Mouse (Mus musculus) forebrain, embryonic 13.5 days (tissue): ENCODE results near the gene Kdm4b. TPM values are rescaled to one million over a fixed set of nuclear protein-coding genes. Genes with fewer than 3 reads are reported as not detected.

Experiments
- ATAC-seq: fragments of 200-750 bp; cut with Nextera tagmentation; 2 replicates; pipeline ENCODE4 v1.8.0; 2017
- H3K27ac ChIP-seq: fragments of 300-500 bp; sonication (generic); 2 replicates; pipeline ENCODE4 v1.5.1; 2015; ENCODE audit warnings: inconsistent platforms, mild to moderate bottlenecking, moderate library complexity
- H3K27me3 ChIP-seq: fragments of 300-500 bp; sonication (generic); 2 replicates; pipeline ENCODE4 v1.6.1; 2015; ENCODE audit warnings: mild to moderate bottlenecking, inconsistent platforms
- H3K36me3 ChIP-seq: fragments of 300-500 bp; sonication (generic); 2 replicates; pipeline ENCODE4 v1.6.1; 2015; ENCODE audit warnings: mild to moderate bottlenecking, inconsistent platforms; ENCODE audit not compliant: poor library complexity, severe bottlenecking
- H3K4me1 ChIP-seq: fragments of 300-500 bp; sonication (generic); 2 replicates; pipeline ENCODE4 v1.6.1; 2015; ENCODE audit warnings: inconsistent platforms
- H3K4me2 ChIP-seq: fragments of 300-500 bp; sonication (generic); 2 replicates; pipeline ENCODE4 v1.6.1; 2015; ENCODE audit warnings: inconsistent platforms, mild to moderate bottlenecking, moderate library complexity
- H3K4me3 ChIP-seq: fragments of 300-500 bp; sonication (generic); 2 replicates; pipeline ENCODE4 v1.5.1; 2015; ENCODE audit warnings: mild to moderate bottlenecking, inconsistent platforms
- H3K9ac ChIP-seq: fragments of 300-500 bp; sonication (generic); 2 replicates; pipeline ENCODE4 v1.6.1; 2015; ENCODE audit warnings: mild to moderate bottlenecking, inconsistent platforms
- H3K9me3 ChIP-seq: fragments of 300-500 bp; sonication (generic); replicated peaks from 2 replicates; pipeline ENCODE4 v1.6.1; 2016; ENCODE audit warnings: inconsistent platforms
- WGBS: fragments of 180-500 bp; shearing (Covaris S2); methylation state at CpG from one replicate; pipeline ENCODE4 v1.1.7; 2015; 5-methylcytosine and 5-hydroxymethylcytosine counted together
- polyA plus RNA-seq: library from polyadenylated mRNA; unstranded; fragments of >200 nt; fragmentation: Nextera tagmentation; extraction: Ambion mirVana; gene quantifications from 2 replicates; pipeline ENCODE4 v1.2.1, GENCODE M21; 2015

The Kdm4b gene
- polyA plus RNA-seq, 1 experiment from 2014 or later: 51.4 TPM

DNA sequence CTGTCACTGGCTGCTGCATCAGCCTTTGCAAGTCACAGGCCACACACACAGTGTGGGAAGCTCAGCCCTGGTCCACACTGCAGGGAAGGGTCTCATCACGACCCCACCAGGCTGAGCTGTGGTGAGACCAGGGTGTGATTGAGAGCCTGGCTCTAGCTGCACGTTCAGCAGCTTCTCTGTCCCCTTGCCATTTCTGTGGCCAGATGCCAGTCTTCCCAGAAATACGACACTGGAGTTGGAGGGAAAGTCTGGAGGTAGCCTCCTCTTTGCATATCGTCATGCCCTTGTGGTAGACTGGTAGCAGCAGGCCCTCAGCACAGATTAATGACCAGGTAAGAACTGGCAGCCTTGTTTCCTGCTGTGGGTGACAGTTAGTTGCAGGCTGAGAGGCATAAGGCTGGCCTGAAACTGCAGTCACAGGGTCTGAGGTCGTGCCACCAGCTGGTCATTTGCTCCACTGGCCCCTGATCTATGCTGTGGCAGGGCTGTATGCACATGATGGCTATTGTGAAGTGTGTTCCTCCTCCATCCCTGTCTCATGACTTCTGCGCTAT is 53.5 kb downstream of the Kdm4b start:
- H3K9me3 ChIP-seq: no peaks in the 10 kb centered on the region
- H3K36me3 ChIP-seq: peaks cover 95% of the 10 kb centered on the region
- peak overlapping the region; percentile 55; the same call in 1 of the 2 replicates for H3K27ac ChIP-seq
- WGBS: 85% methylated on average over 6 of the region's 6 CpGs
- ATAC-seq: no peak
- no peaks in the 10 kb centered on the region for H3K27me3 ChIP-seq
- peaks cover 17% of the 10 kb centered on the region for H3K4me1 ChIP-seq
- no peak overlapping the region for H3K4me3 ChIP-seq
- no peak overlapping the region for H3K4me2 ChIP-seq
- H3K9ac ChIP-seq: no peak overlapping the region; the same call in 1 of the 2 replicates

DNA sequence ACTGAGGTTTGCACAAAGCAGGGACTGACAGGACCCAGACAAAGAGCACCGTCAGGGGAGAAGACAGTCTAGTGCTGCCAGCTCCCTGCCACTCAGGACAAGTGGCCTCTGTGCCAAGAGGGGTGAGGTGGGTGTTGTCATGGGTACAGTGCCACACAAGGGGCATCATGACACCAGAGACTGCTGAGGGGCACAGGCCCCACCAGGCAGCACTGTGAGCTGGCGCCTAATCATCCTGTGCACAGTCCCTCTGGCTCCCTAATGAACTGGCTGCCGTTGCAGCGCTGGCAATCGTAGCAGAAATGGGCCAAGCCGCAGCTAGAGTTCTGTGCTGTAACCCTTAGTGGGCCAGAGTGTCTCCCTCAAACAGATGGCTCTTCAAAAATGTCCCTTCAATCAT is 54.4 kb downstream of the Kdm4b start:
- 42% methylated on average over 6 of the region's 6 CpGs for WGBS
- Histone ChIP-seq H3K27ac (peak overlapping the region; percentile 55), H3K27me3 (no peaks in the 10 kb centered on the region), H3K36me3 (peaks cover 95% of the 10 kb centered on the region), H3K4me2 (no peak overlapping the region), H3K9me3 (no peaks in the 10 kb centered on the region), H3K4me1 (peaks cover 15% of the 10 kb centered on the region), H3K9ac (peak overlapping the region; percentile 38; the same call in 1 of the 2 replicates), H3K4me3 (no peak overlapping the region)
- ATAC-seq: peak; percentile 64

DNA sequence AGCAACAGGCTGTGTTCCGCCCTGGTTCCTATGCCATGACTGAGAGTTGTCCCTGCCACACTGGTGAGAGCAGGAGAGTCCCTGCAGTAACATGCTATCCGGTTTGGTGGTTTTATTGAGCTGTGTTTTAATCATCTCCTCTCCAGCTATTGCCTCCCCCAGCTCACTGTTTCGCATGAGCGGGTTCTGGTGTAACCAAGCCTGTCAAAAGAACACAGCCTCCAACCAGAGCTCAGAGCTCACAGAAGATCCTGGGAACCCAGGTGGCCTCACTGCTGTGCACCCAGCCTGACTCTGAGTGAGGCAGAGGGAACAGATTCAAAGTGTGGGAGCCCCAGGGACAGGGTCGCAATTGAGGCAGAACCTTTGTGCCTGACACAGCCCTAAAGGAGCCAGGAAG is 55.3 kb downstream of the Kdm4b start:
- H3K9ac ChIP-seq: no peak overlapping the region; the same call in 1 of the 2 replicates
- H3K4me2 ChIP-seq: no peak overlapping the region
- H3K27me3 ChIP-seq: no peaks in the 10 kb centered on the region
- H3K36me3 ChIP-seq: peaks cover 95% of the 10 kb centered on the region
- WGBS: 78% methylated on average over 5 of the region's 5 CpGs
- no peak overlapping the region for H3K27ac ChIP-seq
- no peaks in the 10 kb centered on the region for H3K9me3 ChIP-seq
- peaks cover 15% of the 10 kb centered on the region for H3K4me1 ChIP-seq
- no peak overlapping the region for H3K4me3 ChIP-seq
- ATAC-seq: no peak

DNA sequence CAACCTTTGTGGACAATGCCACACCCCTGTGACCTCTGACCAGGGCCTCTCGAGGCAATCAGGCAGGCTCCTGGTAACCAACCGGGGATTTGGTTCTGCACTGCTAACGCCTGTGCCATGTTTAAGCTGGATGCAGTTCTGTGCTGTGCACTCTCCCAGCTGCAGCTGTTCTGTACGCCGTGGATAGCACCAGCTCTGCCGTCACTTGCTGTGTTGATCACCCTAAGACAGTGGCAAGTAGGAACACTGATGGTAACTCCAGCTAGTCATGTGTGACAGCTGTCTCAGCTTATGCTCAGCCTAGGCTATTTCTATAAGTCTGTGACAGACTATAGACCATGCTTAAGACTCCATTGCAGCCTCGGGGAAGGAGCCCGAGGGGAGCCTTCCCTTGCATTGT is 57.1 kb downstream of the Kdm4b start:
- Histone ChIP-seq H3K27ac (no peak overlapping the region), H3K9me3 (no peaks in the 10 kb centered on the region), H3K36me3 (peaks cover 94% of the 10 kb centered on the region), H3K4me2 (no peak overlapping the region), H3K4me3 (no peak overlapping the region), H3K4me1 (peaks cover 15% of the 10 kb centered on the region), H3K27me3 (no peaks in the 10 kb centered on the region), H3K9ac (no peak overlapping the region)
- ATAC-seq: no peak
- WGBS: 60% methylated on average over 8 of the region's 8 CpGs

DNA sequence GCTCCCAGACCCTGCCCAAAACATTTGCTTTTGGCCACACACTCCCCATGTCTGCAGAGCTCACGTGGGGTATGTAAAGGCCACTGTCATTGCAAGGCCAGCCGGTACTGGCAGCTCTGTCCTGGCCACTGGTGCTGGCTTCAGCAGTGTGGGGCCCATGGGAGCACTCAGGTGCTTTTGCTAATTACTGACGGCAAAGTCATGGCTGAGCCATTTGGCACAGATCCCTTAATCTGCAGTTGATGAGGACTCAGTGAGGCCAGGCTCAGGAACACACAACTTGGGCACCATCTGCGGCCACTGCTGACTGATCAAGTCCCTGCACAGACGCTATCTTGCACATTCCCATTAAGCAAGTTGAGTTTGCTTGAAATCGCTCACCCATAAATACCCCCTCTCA is 59.0 kb downstream of the Kdm4b start:
- ATAC-seq: no peak
- WGBS: 89% methylated on average over 6 of the region's 6 CpGs
- Histone ChIP-seq H3K4me2 (no peak overlapping the region), H3K9ac (0 out of 2 replicates have a peak overlapping the region, but pooled peaks have one; percentile 12), H3K27me3 (no peaks in the 10 kb centered on the region), H3K4me1 (peaks cover 11% of the 10 kb centered on the region), H3K4me3 (no peak overlapping the region), H3K36me3 (peaks cover 94% of the 10 kb centered on the region), H3K9me3 (no peaks in the 10 kb centered on the region), H3K27ac (0 out of 2 replicates have a peak overlapping the region, but pooled peaks have one; percentile 35)

DNA sequence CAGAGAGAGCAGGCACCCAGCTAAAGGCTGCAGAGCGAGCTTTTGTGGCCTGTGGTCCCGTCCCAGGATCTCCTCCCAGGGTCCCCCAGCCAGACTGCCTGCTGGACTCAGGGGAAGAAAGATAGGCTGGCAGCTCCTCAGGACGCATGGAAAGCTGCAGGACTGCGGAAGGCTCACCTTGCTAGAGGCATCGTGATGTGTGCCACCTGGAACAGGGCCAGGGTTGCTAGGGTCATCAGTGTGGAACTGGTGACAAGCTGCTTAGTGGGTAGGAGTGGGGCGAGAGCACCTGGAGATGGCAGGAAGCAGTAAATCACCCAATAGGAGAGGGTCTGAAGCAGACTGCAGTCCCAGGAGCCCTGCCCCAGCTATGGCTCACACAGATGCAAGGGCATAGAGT is 61.8 kb downstream of the Kdm4b start:
- no peaks in the 10 kb centered on the region for H3K27me3 ChIP-seq
- no peak for ATAC-seq
- H3K9ac ChIP-seq: no peak overlapping the region
- peaks cover 94% of the 10 kb centered on the region for H3K36me3 ChIP-seq
- H3K9me3 ChIP-seq: no peaks in the 10 kb centered on the region
- H3K4me3 ChIP-seq: no peak overlapping the region
- H3K4me1 ChIP-seq: no peaks in the 10 kb centered on the region
- 93% methylated on average over 6 of the region's 6 CpGs for WGBS
- H3K27ac ChIP-seq: no peak overlapping the region
- H3K4me2 ChIP-seq: no peak overlapping the region

DNA sequence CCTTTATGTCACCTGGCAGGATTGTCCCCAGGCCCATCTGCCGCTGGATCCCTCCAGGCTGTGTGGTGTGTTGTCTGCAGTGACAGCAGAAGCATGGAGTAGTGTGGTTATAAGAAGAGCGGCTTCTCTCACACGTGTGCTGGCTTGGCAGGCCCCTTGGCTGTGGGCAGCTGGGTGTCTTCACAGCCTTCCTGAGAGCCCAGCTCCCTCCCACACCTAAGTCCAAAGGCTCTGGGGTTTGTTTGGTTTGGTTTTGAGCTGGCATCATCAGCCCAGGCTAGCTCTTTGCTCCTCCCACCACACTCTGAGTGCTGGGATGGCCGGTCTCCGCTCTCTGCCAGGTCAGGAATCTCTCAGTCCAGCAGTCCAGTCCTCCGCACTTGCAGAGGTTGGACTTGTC is 67.4 kb downstream of the Kdm4b start:
- no peaks in the 10 kb centered on the region for H3K4me1 ChIP-seq
- no peaks in the 10 kb centered on the region for H3K9me3 ChIP-seq
- no peaks in the 10 kb centered on the region for H3K27me3 ChIP-seq
- 94% methylated on average over 6 of the region's 6 CpGs for WGBS
- peaks cover 100% of the 10 kb centered on the region for H3K36me3 ChIP-seq
- no peak overlapping the region for H3K4me2 ChIP-seq
- ATAC-seq: no peak
- H3K4me3 ChIP-seq: no peak overlapping the region
- no peak overlapping the region for H3K27ac ChIP-seq
- H3K9ac ChIP-seq: no peak overlapping the region

DNA sequence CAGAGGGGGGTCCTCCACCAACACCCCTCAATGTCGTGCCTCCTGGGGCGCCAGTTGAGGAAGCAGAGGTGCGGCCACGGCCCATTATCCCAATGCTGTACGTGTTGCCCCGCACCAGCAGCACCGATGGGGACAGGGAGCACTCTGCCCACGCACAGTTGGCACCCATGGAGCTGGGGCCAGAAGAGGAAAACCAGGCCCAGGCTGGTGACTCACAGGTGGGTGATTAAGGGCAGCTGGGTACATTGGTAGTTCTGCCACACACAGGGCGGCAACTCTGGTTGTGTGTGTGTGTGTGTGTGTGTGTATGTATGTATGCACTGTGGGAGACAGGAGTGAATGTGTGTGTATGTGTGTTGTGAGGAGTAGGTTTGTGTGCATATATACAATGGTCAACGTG is 68.0 kb downstream of the Kdm4b start:
- 95% methylated on average over 10 of the region's 10 CpGs for WGBS
- no peak overlapping the region for H3K27ac ChIP-seq
- no peak overlapping the region for H3K9ac ChIP-seq
- no peaks in the 10 kb centered on the region for H3K27me3 ChIP-seq
- peaks cover 100% of the 10 kb centered on the region for H3K36me3 ChIP-seq
- H3K4me1 ChIP-seq: no peaks in the 10 kb centered on the region
- ATAC-seq: no peak
- no peak overlapping the region for H3K4me3 ChIP-seq
- no peaks in the 10 kb centered on the region for H3K9me3 ChIP-seq
- H3K4me2 ChIP-seq: no peak overlapping the region

DNA sequence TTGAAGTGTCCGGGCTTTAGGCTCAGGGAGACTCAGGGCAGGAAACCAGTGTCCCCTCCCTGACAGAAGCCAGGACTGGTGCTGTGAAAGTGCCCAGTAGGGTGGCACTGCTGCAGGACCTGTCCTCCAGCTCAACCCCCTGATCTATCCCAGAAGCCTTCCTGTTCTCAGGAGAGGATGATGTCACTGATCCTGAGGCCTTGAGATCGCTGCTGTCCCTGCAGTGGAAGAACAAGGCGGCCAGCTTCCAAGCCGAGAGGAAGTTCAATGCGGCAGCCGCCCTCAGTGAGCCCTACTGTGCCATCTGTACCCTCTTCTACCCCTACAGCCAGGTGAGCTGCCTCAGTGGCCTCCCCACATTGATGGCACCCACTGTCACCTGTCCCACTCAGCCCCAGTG is 70.2 kb downstream of the Kdm4b start:
- WGBS: 95% methylated on average over 6 of the region's 6 CpGs
- H3K4me3 ChIP-seq: no peak overlapping the region
- no peak overlapping the region for H3K27ac ChIP-seq
- H3K4me2 ChIP-seq: no peak overlapping the region
- H3K9me3 ChIP-seq: no peaks in the 10 kb centered on the region
- no peaks in the 10 kb centered on the region for H3K27me3 ChIP-seq
- ATAC-seq: no peak
- H3K9ac ChIP-seq: no peak overlapping the region
- H3K4me1 ChIP-seq: no peaks in the 10 kb centered on the region
- peaks cover 100% of the 10 kb centered on the region for H3K36me3 ChIP-seq

DNA sequence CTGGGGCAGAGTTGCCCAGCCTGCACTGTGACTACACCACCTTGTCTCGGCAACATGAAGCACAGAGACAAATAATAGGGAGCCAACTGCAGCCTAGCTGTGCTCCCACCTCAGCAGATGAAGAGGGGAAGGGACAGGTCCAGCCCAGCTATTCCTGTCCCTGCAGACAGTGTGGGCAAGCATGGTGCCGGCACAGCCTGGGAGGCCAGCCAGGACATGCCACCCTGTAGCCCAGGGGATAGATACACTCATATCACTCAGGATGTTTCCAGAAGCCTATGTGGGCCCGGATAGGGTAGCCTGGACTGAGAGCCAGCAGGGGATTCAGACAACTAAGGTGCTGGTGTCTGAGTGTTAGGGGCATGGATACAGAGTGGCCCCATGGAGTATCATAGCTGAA is 74.4 kb downstream of the Kdm4b start:
- peaks cover 96% of the 10 kb centered on the region for H3K36me3 ChIP-seq
- H3K27me3 ChIP-seq: no peaks in the 10 kb centered on the region
- H3K27ac ChIP-seq: no peak overlapping the region
- no peak overlapping the region for H3K4me2 ChIP-seq
- 98% methylated on average over 3 of the region's 3 CpGs for WGBS
- no peak for ATAC-seq
- H3K4me3 ChIP-seq: no peak overlapping the region
- H3K4me1 ChIP-seq: no peaks in the 10 kb centered on the region
- no peaks in the 10 kb centered on the region for H3K9me3 ChIP-seq
- no peak overlapping the region for H3K9ac ChIP-seq

DNA sequence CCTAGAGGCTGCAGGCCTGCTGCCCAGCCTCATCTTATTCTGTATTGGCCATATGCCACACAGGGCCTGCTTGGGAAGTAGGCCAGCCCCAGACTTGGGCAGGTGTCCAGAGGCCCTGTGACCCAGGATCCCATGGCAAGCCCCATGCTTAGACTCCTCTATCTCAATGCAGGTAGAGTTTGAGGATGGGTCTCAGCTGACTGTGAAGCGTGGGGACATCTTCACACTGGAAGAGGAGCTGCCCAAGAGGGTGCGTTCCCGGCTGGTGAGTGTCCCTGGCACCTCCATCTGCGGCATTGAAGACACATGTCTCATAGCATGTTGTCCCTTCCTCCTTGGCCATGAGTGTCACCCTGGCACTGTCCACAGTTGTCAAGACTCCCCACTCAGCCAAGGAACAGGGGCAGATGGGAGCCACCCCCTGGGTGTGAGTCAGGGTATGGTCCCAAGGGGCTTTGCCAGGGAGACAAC is 75.2 kb downstream of the Kdm4b start:
- no peak for ATAC-seq
- H3K36me3 ChIP-seq: peaks cover 91% of the 10 kb centered on the region
- 98% methylated on average over 4 of the region's 4 CpGs for WGBS

DNA sequence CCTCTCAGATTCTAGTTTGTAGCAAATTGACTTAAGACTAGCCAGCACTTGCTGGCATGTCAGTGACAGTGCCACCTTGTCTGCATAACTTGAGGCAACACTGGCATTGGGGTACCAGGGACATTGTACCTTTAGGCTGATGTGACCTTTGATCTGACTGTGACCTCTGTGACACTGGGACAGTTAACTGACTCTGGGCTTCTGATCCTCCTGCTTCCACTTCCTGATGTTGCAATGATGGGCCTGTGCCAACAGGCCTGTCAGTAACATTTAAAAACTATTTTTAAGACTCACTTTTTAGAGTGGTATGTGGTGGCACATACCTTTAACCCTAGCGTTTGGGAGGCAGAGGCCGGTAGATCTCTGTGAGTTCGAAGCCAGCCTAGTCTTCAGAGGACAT is 79.5 kb downstream of the Kdm4b start:
- peaks cover 35% of the 10 kb centered on the region for H3K4me1 ChIP-seq
- peak overlapping the region; percentile 72; the same call in 1 of the 2 replicates for H3K27ac ChIP-seq
- no peaks in the 10 kb centered on the region for H3K27me3 ChIP-seq
- no peaks in the 10 kb centered on the region for H3K9me3 ChIP-seq
- no peak overlapping the region for H3K4me2 ChIP-seq
- 95% methylated on average over 3 of the region's 3 CpGs for WGBS
- peaks cover 64% of the 10 kb centered on the region for H3K36me3 ChIP-seq
- ATAC-seq: no peak
- no peak overlapping the region for H3K4me3 ChIP-seq
- H3K9ac ChIP-seq: no peak overlapping the region

More for the DNA sequence above, 75.2 kb downstream of the Kdm4b start:
- H3K9me3 ChIP-seq: no peaks in the 10 kb centered on the region
- H3K4me1 ChIP-seq: peaks cover 1% of the 10 kb centered on the region; the same call in 1 of the 2 replicates
- no peaks in the 10 kb centered on the region for H3K27me3 ChIP-seq
- H3K4me2 ChIP-seq: no peak overlapping the region
- H3K9ac ChIP-seq: no peak overlapping the region
- H3K27ac ChIP-seq: peak overlapping the region; percentile 19; the same call in 1 of the 2 replicates
- H3K4me3 ChIP-seq: no peak overlapping the region
